Mouse (Mus musculus) liver, adult (tissue): Measurements from ENCODE around the gene Ifitm2.
A peak's percentile ranks its signal among the peaks of the same experiment; 100 is the strongest.

ENCODE experiments used
- GATA4 ChIP-seq: IDR thresholded peaks from 2 replicates; pipeline ENCODE4 v1.6.1; 2014; ENCODE audit warnings: mild to moderate bottlenecking, low read length; ENCODE audit not compliant: insufficient replicate concordance

Ifitm2 gene

DNA sequence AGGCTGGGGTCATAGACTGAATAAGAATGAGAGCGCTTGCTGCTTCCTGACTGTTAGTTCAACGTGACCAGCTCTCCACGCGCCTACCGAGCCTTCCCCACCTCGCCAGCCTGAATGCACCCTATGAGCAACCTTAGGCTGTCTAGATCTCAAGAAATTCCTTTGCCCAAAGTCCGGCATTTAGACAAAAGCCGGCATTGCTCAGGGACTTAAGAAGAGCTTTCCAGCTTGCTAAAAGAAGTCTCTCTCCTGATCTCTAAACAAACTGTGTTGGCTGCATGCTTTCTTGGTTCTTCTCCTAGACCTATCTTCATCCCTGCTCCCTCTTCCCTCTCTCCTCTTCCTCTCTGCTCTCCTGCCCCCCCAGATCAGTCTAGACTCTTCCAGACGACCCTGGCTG lies 19.2 kb upstream of the Ifitm2 start:
- no peak for TF ChIP-seq GATA4

DNA sequence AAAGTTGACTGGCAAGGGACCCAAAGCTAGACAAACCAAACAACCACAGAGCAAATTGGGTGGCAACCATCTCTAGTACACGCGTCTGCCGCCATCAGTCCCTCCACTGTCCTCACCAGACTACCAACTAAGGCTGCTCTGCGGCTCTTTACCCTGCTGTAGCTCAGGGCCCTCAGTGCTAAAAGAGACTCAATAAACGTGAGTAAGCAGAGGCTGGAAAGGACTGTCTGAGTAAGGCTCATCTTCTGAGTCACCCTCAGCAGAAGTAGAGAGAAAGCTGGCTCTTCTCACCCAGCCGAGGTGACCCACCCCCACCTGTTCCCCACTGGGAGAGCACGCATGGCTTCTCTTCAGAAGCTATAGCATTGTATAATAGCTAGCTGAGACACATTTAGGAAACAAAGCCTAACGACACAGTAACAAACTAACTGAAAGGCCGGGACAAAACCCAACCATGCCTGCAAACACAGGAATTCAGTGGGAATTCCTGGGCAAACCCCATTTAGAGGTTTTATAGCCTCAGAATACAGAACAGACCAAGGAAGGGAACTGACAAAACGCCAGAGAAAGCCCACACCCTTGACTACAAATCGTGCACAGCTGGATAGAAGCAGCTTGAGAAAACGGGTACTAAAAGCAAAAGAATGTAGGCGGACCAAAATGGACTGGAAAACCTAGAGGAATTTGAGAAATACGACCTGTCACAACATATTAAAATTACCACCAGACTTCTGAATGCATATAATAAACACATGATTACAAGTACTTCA lies 17.8 kb upstream of the Ifitm2 start:
- no peak for TF ChIP-seq GATA4

DNA sequence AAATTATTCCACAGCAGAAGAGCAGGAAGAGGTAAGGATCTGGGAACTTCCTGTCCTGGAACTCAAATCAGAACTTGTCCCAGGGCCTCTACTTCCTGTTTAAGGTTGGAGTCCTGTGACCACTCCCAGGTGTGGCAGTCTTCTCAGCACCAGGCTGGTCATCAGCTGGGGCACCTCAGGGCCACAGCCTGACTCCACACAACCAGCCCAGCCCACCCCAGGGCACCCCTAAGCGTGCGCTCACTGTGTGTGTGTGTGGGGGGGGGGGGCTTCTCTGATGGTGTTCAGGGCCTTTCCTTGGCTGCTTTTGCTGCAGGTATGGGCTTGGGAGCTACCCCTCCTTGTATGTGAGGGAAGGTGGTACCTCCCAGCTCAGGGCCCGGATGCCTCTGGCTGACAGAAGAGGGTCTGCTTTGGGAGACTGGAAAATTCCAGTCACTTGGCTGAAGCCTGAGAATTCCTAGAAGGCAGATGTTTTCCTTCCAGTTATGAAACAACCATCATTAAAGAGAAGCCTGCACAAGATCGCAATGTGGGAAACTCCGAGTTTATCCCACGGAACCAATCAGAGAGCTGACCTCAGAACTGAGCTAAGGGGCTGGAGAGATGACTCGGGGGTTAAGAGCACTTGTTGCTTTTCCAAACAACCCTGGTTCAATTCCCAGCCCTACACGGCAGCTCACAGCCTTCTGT lies 15.8 kb upstream of the Ifitm2 start:
- TF ChIP-seq GATA4: no peak

DNA sequence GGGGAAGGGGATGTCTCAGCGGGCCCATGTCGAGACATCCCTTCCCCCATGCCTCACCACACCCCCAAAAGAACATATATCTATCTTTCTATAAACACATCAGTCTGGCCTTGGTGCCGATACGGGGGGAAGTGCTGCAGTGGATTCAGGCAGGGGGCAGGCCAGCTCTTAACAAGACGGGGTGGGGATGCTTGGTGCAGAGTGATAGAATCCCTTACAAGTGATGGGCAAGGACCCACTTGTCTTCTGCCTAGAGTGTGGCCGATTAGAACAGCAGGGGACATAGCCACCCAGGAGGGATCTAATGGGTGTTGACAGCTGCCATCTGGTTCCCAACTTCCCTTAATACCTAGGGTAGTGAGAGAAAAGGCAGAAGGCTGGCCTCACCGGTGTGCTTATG lies 15.1 kb upstream of the Ifitm2 start:
- TF ChIP-seq GATA4: no peak

DNA sequence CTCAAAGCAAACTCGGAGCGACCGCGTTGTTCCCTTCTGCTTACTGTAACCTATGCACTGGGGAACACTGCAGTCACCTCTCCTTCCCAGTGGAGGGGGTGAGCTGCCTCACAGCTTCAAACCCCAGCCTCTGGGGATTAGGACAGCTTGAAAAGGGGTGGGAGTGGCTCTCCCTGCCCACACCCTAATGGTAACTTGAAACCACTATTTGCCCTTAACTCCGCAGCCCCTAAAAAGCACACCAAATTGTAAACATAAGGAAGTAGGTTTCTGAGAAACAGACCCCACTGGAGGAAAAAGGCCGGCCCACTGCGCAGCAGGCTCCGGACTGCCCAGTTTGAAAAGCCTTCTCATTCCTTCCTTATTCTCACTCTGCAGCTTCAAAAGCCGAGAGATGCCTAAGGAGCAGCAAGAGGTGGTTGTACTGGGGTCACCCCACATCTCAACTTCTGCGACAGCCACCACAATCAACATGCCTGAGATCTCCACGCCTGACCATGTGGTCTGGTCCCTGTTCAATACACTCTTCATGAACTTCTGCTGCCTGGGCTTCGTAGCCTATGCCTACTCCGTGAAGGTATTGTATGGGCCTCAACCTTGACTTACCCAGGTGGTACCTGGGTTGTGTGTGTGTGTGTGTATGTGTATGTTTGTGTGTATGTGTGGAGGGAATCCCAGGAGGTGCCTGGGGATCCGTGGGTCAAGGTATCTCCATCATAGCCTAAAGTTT lies 12.2 kb upstream of the Ifitm2 start:
- TF ChIP-seq GATA4: no peak

DNA sequence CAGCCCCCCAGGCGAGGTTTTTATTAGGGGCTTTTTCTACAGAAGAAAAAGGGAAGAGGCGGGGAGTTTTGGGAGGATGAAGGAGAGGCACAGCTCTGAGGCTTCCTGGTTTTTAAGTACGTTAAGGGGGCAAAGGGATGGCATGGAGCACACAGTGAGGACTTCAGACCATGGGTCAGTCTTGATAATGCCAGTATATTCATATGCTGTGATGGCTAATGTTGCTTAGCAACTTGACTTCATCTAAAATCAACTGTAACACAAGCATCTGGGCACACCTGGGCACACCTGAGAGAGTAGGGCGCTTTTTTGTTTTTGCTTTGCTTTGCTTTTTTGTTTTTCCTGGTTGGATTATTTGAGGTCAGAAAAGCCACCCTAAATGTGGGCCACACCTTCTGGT lies 11.1 kb upstream of the Ifitm2 start, which contains the start of gene Ifitm1:
Gene Ifitm1, plus strand, starts transcription at position 301 of the 400 bp plus-strand sequence.
- TF ChIP-seq GATA4: no peak

DNA sequence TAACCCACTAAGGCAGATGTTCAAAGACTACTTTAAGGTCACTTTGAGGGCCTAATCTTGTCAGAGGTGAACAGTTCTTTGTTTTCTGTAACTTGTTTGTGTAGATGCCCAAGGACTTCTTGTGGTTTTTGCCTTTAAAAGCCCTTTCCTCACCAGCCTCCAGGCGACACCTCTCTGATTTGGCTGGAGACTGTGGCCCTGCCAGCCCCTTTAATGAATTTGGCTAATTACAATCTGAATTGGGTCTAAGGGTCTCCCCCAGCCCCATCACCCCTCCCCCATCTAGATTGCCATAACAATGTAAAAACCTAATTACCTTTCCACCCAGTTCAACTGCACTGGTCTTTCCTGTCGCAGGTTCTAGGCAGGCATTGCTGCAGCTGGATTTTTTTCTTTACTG lies 6.9 kb upstream of the Ifitm2 start:
- no peak for TF ChIP-seq GATA4

DNA sequence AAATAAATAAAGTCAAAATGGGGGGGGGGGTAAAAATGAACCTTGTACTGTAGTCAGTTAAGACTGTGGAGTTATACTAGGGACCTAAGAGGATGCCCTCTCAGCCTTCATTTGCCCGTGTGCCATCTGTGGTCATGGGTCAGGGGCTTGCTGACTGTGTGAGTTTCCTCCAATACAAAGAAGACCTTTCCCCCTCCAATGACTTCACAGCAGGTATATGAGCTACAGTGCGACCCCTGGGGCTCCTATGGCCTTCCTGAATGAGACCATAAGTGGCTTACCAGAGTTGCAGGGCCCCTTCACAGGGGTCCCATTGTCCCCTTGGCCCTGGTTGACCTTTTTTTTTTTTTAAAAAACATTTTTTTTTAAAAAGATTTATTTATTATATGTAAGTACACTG lies 5.6 kb upstream of the Ifitm2 start:
- TF ChIP-seq GATA4: no peak

DNA sequence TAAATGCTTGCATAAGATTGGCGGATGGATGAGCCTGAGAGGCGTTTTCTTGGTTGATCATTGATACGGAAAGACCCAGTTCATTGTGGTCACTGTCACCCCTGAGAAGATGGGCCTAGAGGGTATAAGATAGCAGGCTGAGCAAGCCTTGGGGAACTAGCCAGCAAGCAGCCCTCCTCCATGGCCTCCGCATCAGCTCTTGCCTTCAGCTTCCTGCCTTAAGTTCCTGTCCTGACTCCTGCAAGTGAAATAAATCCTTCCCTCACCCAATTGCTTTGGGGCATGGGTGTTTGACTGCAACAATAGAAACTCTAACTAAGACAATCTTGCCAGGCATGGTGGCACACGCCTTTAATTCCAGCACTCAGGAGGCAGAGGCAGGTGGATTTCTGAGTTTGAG lies 4.2 kb upstream of the Ifitm2 start:
- no peak for TF ChIP-seq GATA4

DNA sequence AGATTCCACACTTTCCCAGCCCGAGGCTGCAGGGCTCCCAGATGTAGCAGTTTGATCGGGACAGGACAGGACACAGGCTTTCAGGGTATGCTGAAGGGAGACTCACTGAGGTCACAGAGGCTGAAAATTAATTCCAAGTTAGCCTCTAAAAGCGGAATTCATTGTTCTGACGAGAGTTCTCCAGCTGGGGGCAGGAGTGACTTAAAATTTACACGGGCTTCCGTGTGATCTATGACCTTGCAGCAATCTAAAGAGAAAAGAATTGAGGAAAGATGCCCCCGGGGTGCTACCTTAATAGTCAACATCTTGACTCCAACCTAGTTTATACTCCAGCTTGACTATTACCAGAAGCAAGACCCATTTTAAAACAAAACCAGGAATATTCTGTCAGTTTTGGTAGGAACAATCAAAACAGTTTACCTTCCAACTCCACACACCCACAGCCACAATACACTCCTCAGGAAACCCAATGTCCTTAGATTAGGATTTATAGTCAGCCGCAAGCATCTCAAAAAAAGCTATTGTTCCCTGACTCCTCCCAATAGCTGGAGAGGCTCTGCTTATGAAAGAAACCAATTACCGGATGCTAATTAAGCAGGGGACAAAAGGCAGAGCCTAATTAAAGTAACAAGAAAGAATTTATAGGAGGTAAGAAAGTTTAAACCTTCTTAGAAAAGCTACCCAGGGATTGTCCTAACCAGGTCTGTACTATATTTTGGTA lies 3.6 kb upstream of the Ifitm2 start:
- TF ChIP-seq GATA4: no peak

DNA sequence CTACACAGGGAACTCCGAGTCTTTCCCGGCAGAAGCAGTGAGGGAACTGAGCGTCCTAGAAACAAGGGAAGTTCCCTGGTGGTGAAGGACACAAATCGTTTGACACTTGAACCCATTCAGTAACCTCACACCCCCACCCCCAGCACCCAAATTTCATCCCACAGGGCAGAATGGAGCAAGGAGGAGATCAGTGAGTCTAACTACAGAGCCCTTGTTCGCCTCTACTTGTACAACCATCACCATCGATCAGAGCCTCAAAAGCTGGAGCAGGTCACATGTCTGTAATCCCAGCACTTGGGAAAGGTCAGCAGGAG lies 726 bp upstream of the Ifitm2 start:
- TF ChIP-seq GATA4: no peak

DNA sequence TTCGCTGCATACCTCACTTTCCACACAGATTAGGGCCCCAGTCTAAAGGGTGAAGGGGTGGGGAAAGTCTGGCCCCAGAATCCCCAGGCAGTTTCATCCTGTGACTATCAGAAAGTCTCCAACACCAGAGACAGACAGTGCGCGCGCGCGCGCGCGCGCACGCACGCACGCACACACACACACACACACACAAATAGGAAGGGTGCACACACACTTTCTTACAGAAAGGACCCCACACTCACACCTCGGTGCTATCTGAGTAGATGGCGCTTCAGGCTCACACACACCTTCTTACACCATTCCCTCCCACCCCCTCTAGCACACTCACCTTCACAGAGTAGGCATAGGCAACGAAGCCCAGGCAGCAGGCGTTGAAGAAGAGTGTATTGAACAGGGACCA lies 445 bp downstream of the Ifitm2 start:
- TF ChIP-seq GATA4: no peak

DNA sequence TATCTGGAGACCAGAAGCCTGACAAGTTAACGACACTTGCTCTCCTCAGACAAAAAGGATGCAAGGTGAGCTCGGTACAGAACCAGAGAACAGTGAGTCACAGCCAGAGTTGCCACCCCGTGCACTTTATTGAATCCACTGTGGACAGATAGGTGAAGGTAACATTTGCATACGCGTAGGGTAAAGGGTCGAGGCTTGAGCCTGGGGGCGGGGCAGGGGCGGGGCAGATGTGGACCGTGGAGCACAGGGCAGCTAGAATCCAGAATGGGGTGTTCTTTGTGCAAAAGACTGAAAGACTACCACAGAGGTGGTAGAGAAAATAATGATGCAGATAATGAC lies 1.1 kb downstream of the Ifitm2 start:
- no peak for TF ChIP-seq GATA4

DNA sequence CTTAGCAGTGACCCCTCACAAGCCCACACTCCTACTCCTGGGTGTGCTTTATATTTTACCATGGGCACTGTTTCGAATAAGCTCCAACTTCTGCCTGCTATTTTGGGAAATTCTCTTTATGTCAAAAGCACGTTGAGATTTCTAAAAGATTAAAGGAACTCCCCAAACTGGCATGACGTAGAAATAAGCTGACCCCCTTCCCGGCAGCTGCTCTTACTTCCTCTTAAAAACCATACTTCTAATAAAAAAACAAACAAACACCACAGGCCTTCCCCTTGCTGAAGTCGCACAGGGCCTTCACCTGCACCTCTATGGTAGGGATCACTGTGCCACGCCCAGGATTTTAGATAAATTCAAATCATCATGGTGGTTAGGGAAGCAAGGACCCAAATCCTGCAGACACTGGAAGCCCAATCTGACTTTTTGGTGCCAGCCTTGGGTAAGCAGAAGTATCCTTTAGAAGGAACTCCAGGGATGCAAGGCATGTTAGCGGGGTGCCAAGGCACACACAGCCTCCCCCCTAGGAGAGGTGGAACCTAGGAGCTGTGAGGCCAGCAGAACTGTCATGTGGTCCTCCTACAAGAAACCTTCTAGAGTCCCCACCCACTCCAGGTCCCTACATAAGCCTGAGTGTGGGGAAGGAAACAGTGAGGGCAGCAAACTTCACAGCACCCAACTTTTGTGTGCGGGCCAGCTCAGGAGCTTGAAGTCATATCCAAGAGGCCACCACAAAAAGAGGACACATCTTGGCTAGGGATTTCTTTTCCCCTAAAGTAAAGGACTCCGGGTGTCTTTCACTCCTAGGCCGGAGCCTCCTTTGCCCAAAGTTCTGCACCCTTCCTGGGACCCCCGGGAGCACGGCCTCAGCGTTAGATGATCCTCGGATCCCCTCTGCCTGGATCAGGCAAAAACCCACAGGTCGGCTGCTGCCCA lies 1.7 kb downstream of the Ifitm2 start:
- no peak for TF ChIP-seq GATA4

DNA sequence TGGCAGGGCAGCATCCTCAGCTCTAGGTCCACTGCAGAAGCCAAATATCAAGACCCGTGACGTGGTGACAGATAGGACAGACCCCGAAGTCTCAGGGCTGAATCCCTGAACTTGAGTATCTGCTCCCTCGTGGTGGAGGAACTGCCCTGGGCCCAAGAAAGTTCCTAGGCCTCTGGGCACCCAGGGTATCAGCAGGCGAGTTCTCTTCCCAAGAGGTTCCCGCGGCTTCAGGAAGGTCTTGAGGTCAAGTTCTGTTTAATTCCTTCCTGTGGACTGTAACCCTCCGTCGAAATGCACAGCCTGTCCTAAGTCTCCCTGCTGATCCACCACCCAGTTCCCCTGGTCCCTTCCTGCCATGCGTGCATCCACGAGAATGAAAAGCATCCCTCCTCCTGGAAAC lies 2.7 kb downstream of the Ifitm2 start:
- peak; percentile 48; the same call in 1 of the 2 replicates for TF ChIP-seq GATA4
